In the genomic region with DNA sequence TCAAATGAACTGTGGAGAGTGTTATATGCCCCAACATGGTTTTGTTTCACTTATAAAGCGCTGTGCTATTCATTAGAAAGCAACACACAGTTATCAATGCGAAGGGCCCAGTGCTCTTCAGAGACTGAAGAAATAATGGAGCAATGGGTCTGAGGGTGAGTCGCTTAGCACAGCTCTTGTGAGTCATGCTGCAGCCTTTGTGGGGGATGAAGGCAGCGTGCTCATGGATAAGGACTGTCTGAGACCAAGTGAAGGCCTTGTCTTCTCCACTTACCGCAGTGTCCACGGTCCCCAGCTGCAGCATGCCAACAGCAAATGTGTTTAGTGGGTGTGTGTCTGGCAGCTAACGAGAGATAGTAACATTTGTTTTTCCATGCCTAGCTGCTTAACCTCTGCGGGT, we compare ENCODE assay signal across 13 mouse cellular contexts.
"Had no signal": no experiment of that assay in that cellular context is flagged by ENCODE, and none has a peak within 500 bp of the region (broad histone marks: within the 10 kb centered on the region; RNA-seq: fewer than 3 reads in every experiment).

No protein-coding gene starts in this region.

- H3K36me3 ChIP-seq: liver, embryonic 13.5 days; midbrain, embryonic 12.5 days; neural tube, embryonic 13.5 days had no signal

- H3K9me3 ChIP-seq: liver, embryonic 13.5 days; midbrain, embryonic 12.5 days; neural tube, embryonic 13.5 days had no signal

- H3K27ac ChIP-seq: liver, embryonic 13.5 days; midbrain, embryonic 12.5 days; neural tube, embryonic 13.5 days had no signal

- DNase-seq: kidney, postnatal 14 days; kidney, postnatal 4 days; liver, embryonic 13.5 days; lung, adult 2 months; lung, postnatal 14 days; lung, postnatal 4 days; retina, postnatal 1 day; right cerebral cortex, postnatal 25 days; thymus, adult 18-20 months; thymus, postnatal 36 days had no signal

- H3K27me3 ChIP-seq: liver, embryonic 13.5 days; midbrain, embryonic 12.5 days; neural tube, embryonic 13.5 days had no signal

- H3K4me1 ChIP-seq: liver, embryonic 13.5 days; neural tube, embryonic 13.5 days had no signal

- H3K4me3 ChIP-seq: liver, embryonic 13.5 days; midbrain, embryonic 12.5 days; myocyte; neural tube, embryonic 13.5 days had no signal
